Mouse (Mus musculus) left cerebral cortex, adult 11 months (tissue): ENCODE measurements around the gene Sec1.

Source experiments
- DNase-seq: peaks from one replicate; pipeline ENCODE4 v3.0.0; 2022; ENCODE audit warnings: low spot score

Gene Sec1

GRCm38 (mm10) chr7:45641391-45642040, 52.7 kb downstream of the Sec1 start:
- no peak for DNase-seq

DNA sequence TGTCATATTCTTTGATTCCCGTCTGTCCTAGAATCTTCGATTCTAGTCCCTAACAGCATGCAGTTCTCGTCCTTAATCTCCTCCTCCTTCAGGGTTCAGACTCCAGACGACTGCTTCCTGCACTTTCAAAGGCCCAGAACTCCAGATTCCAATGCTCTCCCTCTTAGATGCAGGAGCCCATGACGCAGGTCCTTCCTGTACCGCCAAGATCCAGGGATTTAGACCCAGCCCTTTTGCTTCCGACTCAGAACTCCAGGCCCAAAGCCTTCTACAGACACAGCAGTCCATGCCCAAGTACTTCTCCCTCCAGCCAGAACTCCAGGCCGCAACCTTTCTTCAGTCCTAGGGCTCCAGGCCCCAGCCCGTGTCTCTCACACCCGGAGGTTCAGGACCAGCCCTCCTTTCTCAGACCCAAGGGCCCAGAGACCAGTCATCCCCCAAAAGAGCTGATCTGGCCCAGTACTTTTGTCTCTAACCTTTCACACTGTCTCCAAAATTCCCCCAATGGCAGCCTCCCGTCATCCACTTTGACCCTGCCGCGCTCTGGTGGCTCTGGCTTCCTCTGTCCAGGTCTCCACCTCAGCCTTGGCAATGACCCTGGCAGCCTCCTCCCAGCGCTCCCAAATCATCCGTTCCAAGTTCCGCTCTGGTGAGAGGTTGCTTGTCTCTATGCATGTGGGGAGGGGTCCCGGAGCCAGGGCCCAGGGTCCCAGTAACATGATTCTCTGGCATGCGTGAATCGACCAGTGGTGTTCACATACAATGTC, 53.8 kb downstream of the Sec1 start:
- DNase-seq = no peak

- DNase-seq = no peak
These were observed 54.6 kb downstream of the Sec1 start, which contains the start of gene Mamstr for GRCm38 (mm10) chr7:45639561-45640027. Mamstr (plus strand) TSS chr7:45639977.

GRCm38 (mm10) chr7:45638623-45639401, 55.4 kb downstream of the Sec1 start:
- peak; percentile 94 for DNase-seq

GRCm38 (mm10) chr7:45637710-45638109, 56.5 kb downstream of the Sec1 start:
- no peak for DNase-seq

DNA sequence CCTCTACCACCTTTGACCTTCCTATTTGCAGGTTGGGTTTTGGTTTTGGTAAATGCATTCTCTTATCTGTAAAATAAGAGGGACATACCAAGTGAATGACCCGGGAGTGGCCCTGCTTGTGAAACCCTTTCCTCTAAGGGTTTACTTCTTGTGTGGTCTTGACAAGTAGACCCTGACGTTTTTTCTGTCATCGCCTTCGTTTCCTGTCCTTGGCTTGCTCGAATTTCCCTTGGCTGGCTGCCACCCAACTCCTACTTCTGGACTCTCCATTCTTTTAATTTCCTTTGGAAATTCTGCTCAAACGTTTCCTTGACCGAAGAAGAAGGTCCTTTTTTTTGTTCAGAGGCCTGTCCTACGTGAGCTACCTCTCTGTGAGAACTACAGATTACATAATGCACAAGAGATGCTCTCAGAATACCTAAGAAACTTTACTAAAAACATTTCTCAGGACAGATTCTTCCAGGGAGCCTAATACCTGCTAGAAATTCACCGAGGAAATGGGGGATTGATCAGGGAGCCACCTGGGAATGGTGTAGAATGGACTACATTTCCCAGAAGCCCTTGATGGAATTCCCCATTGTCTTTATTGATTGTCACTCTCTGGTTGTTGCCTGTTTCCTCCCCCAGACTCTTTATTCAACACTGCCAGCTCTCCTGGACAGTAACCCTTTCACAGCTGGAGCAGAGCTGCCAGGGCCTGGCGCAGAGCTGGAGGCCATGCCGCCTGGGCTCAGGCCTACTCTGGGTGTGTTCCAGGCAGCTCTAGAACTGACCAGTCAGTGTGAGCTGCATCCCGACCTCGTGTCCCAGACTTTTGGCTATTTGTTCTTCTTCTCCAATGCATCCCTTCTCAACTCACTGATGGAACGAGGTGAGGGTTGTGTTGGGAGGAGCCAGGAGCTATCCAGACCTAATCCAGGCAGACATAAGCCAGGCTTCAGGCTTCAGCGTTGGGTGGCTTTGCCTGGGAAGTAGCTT, 58.2 kb downstream of the Sec1 start:
- DNase-seq = no peak

DNA sequence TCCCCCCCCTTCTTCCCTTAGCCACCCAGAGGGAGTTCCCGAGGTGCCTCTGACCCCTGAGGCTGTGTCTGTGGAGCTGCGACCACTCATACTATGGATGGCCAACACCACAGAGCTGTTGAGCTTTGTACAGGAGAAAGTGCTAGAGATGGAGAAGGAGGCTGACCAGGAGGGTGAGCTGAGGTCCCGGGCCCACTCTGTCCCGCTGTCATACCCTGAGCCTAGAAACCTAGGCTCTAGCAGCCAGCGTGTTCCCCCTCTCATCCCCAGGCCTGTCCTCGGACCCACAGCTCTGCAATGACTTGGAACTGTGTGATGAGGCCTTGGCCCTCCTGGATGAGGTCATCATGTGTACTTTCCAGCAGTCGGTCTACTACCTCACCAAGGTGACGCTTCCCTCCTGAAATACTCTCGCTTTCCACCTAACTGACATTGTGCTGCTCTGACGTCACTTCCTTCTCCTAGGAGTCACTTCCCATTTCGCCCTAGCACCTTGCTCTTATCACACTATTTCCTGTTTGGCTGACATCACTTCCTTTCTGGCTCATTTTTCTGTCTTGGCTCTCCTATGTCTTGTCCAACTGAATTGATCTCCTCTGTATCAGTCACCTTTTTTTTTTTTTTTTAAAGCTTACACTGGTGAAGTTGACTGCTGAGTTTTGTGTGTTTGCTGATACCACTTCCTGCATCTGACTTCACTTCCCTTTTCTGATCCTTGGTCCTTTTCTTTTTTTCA, 59.1 kb downstream of the Sec1 start:
- no peak for DNase-seq

DNA sequence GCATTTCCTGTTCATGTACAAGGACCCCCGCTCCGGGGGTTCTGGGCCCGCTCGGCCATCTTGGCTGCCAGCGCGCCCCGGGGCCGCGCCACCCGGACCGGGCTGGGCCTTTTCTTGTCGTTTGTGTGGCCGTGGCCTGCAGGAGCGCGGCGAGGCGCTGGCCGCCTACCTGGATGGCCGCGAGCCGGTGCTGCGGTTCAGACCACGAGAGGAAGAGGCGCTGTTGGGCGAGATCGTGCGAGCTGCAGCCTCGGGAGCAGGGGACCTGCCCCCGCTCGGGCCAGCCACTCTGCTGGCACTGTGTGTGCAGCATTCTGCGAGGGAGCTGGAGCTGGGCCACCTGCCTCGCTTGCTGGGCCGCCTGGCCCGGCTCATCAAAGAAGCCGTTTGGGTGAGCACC, 61.7 kb downstream of the Sec1 start:
- DNase-seq = no peak

GRCm38 (mm10) chr7:45630064-45630907, 63.9 kb downstream of the Sec1 start:
- DNase-seq = no peak

- DNase-seq = peak; percentile 59
These were observed 65.6 kb downstream of the Sec1 start for GRCm38 (mm10) chr7:45628364-45629294.
